Mouse (Mus musculus) midbrain, embryonic 15.5 days (tissue): ENCODE data around the gene Mrpl58. TPM values are rescaled to one million over a fixed set of nuclear protein-coding genes. Genes with fewer than 3 reads are reported as not detected.
"Not testable (repeated sequence)": the region's sequence is repeated elsewhere in the genome, so short reads cannot be mapped to it uniquely, and the experiment has no call there.

Experiments
- ATAC-seq: fragments of 200-750 bp; cut with Nextera tagmentation; replicated peaks from 2 replicates; pipeline ENCODE4 v1.8.0; 2017; ENCODE audit warnings: moderate TSS enrichment
- H3K27ac ChIP-seq: fragments of 300-500 bp; sonication (generic); 2 replicates; pipeline ENCODE4 v1.5.1; 2015; ENCODE audit warnings: mild to moderate bottlenecking, inconsistent platforms
- H3K27me3 ChIP-seq: fragments of 300-500 bp; sonication (generic); replicated peaks from 2 replicates; pipeline ENCODE4 v1.6.1; 2015; ENCODE audit warnings: inconsistent platforms
- H3K36me3 ChIP-seq: fragments of 300-500 bp; sonication (generic); replicated peaks from 2 replicates; pipeline ENCODE4 v1.6.1; 2015; ENCODE audit warnings: inconsistent platforms
- H3K4me1 ChIP-seq: fragments of 300-500 bp; sonication (generic); 2 replicates; pipeline ENCODE4 v1.6.1; 2015; ENCODE audit warnings: inconsistent platforms
- H3K4me2 ChIP-seq: fragments of 300-500 bp; sonication (generic); 2 replicates; pipeline ENCODE4 v1.6.1; 2015; ENCODE audit warnings: inconsistent platforms, mild to moderate bottlenecking, moderate library complexity
- H3K4me3 ChIP-seq: fragments of 300-500 bp; sonication (generic); 2 replicates; pipeline ENCODE4 v1.5.1; 2015; ENCODE audit warnings: mild to moderate bottlenecking, inconsistent platforms
- H3K9ac ChIP-seq: fragments of 300-500 bp; sonication (generic); 2 replicates; pipeline ENCODE4 v1.6.1; 2015; ENCODE audit warnings: mild to moderate bottlenecking, inconsistent platforms
- H3K9me3 ChIP-seq: fragments of 300-500 bp; sonication (generic); 2 replicates; pipeline ENCODE4 v1.6.1; 2016; ENCODE audit warnings: inconsistent platforms
- WGBS: fragments of 180-500 bp; shearing (Covaris S2); methylation state at CpG from one replicate; pipeline ENCODE4 v1.1.7; 2015; ENCODE audit warnings: mixed read lengths; 5-methylcytosine and 5-hydroxymethylcytosine counted together
- polyA plus RNA-seq: library from polyadenylated mRNA; unstranded; fragments of >200 nt; fragmentation: Nextera tagmentation; extraction: Ambion mirVana; gene quantifications from 2 replicates; pipeline ENCODE4 v1.2.1, GENCODE M21; 2015

The Mrpl58 gene
- polyA plus RNA-seq, 1 experiment from 2014 or later = 182 TPM

GRCm38 (mm10) chr11:115384587-115384986 lies 19.0 kb upstream of the Mrpl58 start:
- Histone ChIP-seq H3K27me3 (no peaks in the 10 kb centered on the region), H3K4me3 (no peak overlapping the region), H3K9ac (no peak overlapping the region; the same call in 1 of the 2 replicates), H3K4me2 (peak overlapping the region; percentile 80), H3K27ac (peak overlapping the region; percentile 87; the same call in 1 of the 2 replicates), H3K4me1 (peaks cover 44% of the 10 kb centered on the region), H3K36me3 (no peaks in the 10 kb centered on the region), H3K9me3 (no peaks in the 10 kb centered on the region)
- 82% methylated on average over 5 of the region's 5 CpGs for WGBS
- ATAC-seq = no peak

- H3K27me3 ChIP-seq, H3K9me3 ChIP-seq, ATAC-seq, H3K4me2 ChIP-seq, H3K9ac ChIP-seq, H3K27ac ChIP-seq, H3K36me3 ChIP-seq, H3K4me3 ChIP-seq: not testable (repeated sequence)
- 90% methylated on average over 3 of the region's 3 CpGs for WGBS
- peaks cover 38% of the 10 kb centered on the region for H3K4me1 ChIP-seq
Measured at GRCm38 (mm10) chr11:115386859-115387258, 16.7 kb upstream of the Mrpl58 start.

- Histone ChIP-seq H3K9me3 (no peaks in the 10 kb centered on the region), H3K9ac (no peak overlapping the region), H3K4me3 (no peak overlapping the region), H3K27ac (no peak overlapping the region), H3K36me3 (peaks cover 43% of the 10 kb centered on the region), H3K27me3 (no peaks in the 10 kb centered on the region), H3K4me1 (0 out of 2 replicates have a peak, but pooled peaks cover 1% of the 10 kb centered on the region), H3K4me2 (no peak overlapping the region)
- 94% methylated on average over 7 of the region's 7 CpGs for WGBS
- no peak for ATAC-seq
Measured at GRCm38 (mm10) chr11:115391358-115391757, 12.2 kb upstream of the Mrpl58 start.

GRCm38 (mm10) chr11:115393721-115394325 lies 9.7 kb upstream of the Mrpl58 start:
- Histone ChIP-seq H3K4me3 (no peak overlapping the region), H3K4me2 (no peak overlapping the region), H3K9me3 (no peaks in the 10 kb centered on the region), H3K36me3 (peaks cover 43% of the 10 kb centered on the region), H3K9ac (no peak overlapping the region), H3K27me3 (no peaks in the 10 kb centered on the region), H3K27ac (no peak overlapping the region), H3K4me1 (no peaks in the 10 kb centered on the region)
- no peak for ATAC-seq
- WGBS = 72% methylated on average over 34 of the region's 34 CpGs

- no peak overlapping the region for H3K4me3 ChIP-seq
- peaks cover 29% of the 10 kb centered on the region for H3K36me3 ChIP-seq
- no peak for ATAC-seq
- 82% methylated on average over 7 of the region's 7 CpGs for WGBS
- H3K9me3 ChIP-seq = no peaks in the 10 kb centered on the region
- H3K27ac ChIP-seq = no peak overlapping the region
- H3K4me2 ChIP-seq = no peak overlapping the region
- H3K27me3 ChIP-seq = no peaks in the 10 kb centered on the region
- peaks cover 17% of the 10 kb centered on the region for H3K4me1 ChIP-seq
- no peak overlapping the region for H3K9ac ChIP-seq
Measured at GRCm38 (mm10) chr11:115398085-115398484, 5.5 kb upstream of the Mrpl58 start.

GRCm38 (mm10) chr11:115400126-115400525 lies 3.4 kb upstream of the Mrpl58 start:
- 75% methylated on average over 3 of the region's 3 CpGs for WGBS
- peak overlapping the region; percentile 71 for H3K27ac ChIP-seq
- no peak for ATAC-seq

GRCm38 (mm10) chr11:115400630-115401391 lies 2.7 kb upstream of the Mrpl58 start:
- Histone ChIP-seq H3K4me1 (peaks cover 39% of the 10 kb centered on the region), H3K27me3 (no peaks in the 10 kb centered on the region), H3K9me3 (no peaks in the 10 kb centered on the region), H3K9ac (no peak overlapping the region), H3K36me3 (peaks cover 6% of the 10 kb centered on the region; the same call in 1 of the 2 replicates), H3K27ac (peak overlapping the region; percentile 71), H3K4me3 (no peak overlapping the region), H3K4me2 (peak overlapping the region; percentile 25)
- peak; percentile 47 for ATAC-seq
- 27% methylated on average over 11 of the region's 11 CpGs for WGBS

More at GRCm38 (mm10) chr11:115400126-115400525, 3.4 kb upstream of the Mrpl58 start:
- Histone ChIP-seq H3K36me3 (peaks cover 12% of the 10 kb centered on the region; the same call in 1 of the 2 replicates), H3K9ac (no peak overlapping the region), H3K4me1 (peaks cover 32% of the 10 kb centered on the region), H3K27me3 (no peaks in the 10 kb centered on the region), H3K4me3 (no peak overlapping the region), H3K4me2 (no peak overlapping the region), H3K9me3 (no peaks in the 10 kb centered on the region)

GRCm38 (mm10) chr11:115405723-115406122 lies 2.2 kb downstream of the Mrpl58 start:
- Histone ChIP-seq H3K4me3 (no peak overlapping the region), H3K27ac (no peak overlapping the region), H3K9me3 (no peaks in the 10 kb centered on the region), H3K4me1 (peaks cover 50% of the 10 kb centered on the region), H3K9ac (no peak overlapping the region), H3K4me2 (no peak overlapping the region), H3K36me3 (peaks cover under 1% of the 10 kb centered on the region), H3K27me3 (no peaks in the 10 kb centered on the region)
- ATAC-seq = no peak
- 95% methylated on average over 6 of the region's 6 CpGs for WGBS

- H3K4me2 ChIP-seq = no peak overlapping the region
- no peak overlapping the region for H3K27ac ChIP-seq
- 94% methylated on average over 17 of the region's 17 CpGs for WGBS
- no peak overlapping the region for H3K4me3 ChIP-seq
- no peak for ATAC-seq
- peaks cover 56% of the 10 kb centered on the region for H3K4me1 ChIP-seq
- no peaks in the 10 kb centered on the region for H3K27me3 ChIP-seq
- no peaks in the 10 kb centered on the region for H3K9me3 ChIP-seq
- no peak overlapping the region for H3K9ac ChIP-seq
- peaks cover 6% of the 10 kb centered on the region for H3K36me3 ChIP-seq
Measured at GRCm38 (mm10) chr11:115406858-115407401, 3.4 kb downstream of the Mrpl58 start.

GRCm38 (mm10) chr11:115408266-115408920 lies 4.8 kb downstream of the Mrpl58 start:
- no peak for ATAC-seq
- Histone ChIP-seq H3K4me1 (peaks cover 62% of the 10 kb centered on the region), H3K27ac (peak overlapping the region; percentile 96), H3K4me2 (no peak overlapping the region), H3K36me3 (peaks cover 6% of the 10 kb centered on the region), H3K9ac (no peak overlapping the region), H3K9me3 (no peaks in the 10 kb centered on the region), H3K27me3 (no peaks in the 10 kb centered on the region), H3K4me3 (no peak overlapping the region)
- 65% methylated on average over 6 of the region's 6 CpGs for WGBS

GRCm38 (mm10) chr11:115409556-115409955 lies 6.0 kb downstream of the Mrpl58 start:
- 5% methylated on average over 7 of the region's 7 CpGs for WGBS
- Histone ChIP-seq H3K4me2 (0 out of 2 replicates have a peak overlapping the region, but pooled peaks have one; percentile 5), H3K27me3 (no peaks in the 10 kb centered on the region), H3K9me3 (no peaks in the 10 kb centered on the region), H3K36me3 (peaks cover 6% of the 10 kb centered on the region), H3K9ac (no peak overlapping the region), H3K4me1 (peaks cover 63% of the 10 kb centered on the region), H3K27ac (peak overlapping the region; percentile 96), H3K4me3 (no peak overlapping the region)
- no peak for ATAC-seq
